Mouse (Mus musculus): ENCODE data around the gene Dgcr8. TPM values are rescaled to one million over a fixed set of nuclear protein-coding genes. Genes with fewer than 3 reads are reported as not detected.

Gene Dgcr8
- 2.6 and 15.8 TPM in 2 replicates for polyA plus RNA-seq (2012; ENCODE audit: low replicate concordance)

DNA sequence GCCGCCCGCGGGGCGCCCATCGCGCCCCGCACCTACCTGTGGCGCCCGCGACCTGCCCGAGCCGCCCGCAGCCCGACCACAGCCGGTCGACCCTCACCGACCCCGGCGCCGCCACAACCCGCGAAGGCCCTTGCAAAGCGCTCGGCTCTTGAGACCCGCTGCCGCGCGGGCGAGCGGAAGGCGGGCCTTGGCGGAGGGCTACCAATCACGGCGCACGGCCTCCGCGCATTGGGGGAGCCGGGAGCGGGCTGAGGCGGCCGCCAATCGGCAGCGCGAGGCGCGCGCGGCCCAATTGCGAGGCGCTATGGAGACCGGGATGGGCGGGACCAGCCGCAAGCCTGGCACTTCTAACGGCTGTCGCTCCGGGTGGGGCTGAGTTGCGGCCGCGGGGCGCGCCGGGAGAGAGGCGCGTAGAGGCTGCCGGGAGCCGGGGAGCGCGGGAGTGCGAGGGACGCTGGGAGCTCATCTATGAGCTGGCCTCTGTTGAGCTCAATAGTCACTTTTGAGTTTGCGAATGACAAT is at the start of gene Dgcr8:
Gene Dgcr8, minus strand, starts transcription at position 180 of the 522 bp plus-strand sequence.

DNA sequence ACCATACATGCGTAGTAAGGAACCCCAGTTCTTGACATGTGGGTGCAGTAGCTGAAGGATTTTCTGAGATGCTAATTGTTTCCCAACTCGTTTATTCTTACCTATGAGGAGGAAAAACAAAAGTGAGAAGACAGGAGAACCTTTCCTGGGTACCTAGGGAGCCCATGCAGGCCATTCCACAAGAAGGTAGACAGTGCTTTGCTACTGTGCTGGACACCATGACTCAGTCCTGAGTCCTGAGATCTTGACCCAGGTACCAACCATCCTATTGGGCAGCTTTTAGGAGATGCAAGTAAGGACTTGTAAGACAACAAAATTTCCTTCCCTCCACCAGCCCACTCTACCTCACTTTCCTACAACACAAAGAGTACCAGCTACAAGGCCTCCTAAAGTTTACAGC is 30.8 kb downstream of the Dgcr8 start, which contains the start of gene Gm49776:
Gene Gm49776, minus strand, starts transcription at position 101 of the 400 bp plus-strand sequence.

DNA sequence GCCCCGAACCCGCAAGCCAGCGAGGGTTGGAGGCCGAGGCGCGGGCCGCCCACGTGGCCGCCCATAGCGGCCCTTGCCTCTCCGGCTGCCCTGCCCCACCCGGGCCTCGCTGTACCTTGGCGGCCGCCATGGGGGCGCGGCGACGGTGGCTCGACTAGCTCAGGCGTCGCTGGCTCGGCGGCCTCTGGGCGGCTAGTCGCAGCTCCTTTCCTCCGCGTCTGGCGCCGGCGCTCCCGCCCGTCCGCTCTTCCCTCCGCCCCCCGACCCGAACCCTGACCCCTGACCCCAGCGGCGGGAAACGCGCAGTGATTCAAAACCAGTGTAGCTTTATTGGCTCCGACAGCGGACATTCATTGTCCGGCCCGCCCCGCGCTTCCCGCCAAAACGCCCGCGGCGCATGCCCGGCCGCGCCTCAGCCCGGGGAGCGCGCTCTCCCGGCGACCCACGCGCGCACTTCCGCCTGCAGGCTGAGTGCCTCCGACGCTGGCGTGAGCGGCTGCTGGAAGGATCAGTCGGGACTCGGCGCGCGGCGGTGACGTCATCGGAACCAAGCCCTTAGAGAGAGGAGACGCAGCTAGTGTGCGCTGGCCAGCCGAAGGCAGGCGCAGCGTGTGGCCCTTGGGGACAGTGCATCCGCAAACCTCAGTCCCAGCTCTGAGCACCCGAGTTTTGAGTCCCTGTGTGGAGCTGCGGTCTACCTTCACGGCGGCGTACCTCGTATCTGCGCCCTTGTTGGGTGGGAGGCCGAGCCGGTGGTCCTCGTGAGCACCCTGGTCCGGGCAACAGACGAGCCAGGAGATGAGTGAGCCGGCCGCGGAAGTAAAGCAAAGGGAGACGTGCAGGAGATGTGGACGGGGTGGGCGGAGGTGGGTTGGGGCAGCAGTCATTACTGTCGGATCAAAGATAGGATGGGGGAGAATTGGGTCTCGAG is 40.3 kb downstream of the Dgcr8 start, which contains the start of the genes Trmt2a and Ranbp1:
Gene Trmt2a, plus strand, starts transcription at position 247 of the 931 bp plus-strand sequence.
Gene Ranbp1, minus strand, starts transcription at position 300 of the 931 bp plus-strand sequence.

DNA sequence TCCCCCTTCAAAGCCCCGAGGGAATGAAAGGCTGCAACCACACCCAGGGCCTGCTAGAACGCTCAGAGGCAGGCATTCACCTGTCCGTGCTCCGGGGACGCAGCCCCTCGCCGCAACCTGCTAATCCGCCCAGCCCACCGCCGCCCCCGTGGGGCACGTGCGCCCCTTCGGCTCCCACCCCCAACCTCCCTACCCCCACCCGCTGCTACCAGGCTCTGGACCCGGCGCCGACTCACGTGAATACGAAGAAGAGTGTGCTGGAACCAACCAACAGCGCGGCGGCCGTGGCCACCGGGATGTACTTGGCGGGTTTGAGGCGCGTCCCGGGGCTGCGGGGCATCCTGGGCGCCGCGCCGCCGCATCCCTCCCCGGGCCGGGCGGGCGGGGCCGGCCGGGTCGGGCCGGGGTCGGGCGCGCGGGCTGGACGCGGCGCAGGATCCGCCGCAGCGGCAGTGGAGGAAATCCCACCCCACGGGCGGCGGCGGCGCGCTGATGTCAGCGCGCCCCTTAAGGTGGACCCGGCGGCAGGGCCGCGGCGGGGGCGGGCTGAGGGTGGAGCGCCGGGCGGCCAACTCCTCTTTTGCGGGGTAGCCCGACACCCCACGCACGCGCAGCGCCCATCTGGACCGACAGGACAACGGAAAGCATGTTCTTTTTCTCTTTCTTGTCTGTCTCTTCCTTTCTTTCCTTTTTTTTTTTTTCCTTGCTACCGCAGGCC is 54.2 kb downstream of the Dgcr8 start, which contains the start of gene Zdhhc8:
Gene Zdhhc8, minus strand, starts transcription at position 466 of the 718 bp plus-strand sequence.

DNA sequence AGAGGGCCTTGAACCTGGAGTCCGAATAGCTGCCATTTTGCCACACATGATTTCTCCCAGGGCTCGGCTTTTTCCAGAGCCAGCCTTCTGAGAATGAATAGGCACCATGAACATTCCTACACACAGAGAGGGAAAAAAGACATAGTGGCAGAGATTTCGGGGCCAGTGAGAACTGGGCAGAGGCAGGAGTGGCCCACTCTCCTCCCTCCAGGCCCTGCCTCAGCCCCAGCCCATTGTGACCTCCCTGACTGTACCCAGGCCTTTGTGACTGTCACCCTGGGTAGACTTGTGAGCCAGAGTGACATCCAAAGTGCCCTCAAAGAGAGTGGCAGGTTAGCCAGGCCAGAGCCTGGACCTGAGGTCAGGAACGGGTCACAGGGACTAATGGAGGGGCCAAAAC is 71.5 kb downstream of the Dgcr8 start, which contains the start of gene Ccdc188:
Gene Ccdc188, plus strand, starts transcription at position 301 of the 400 bp plus-strand sequence.

Other genes with a start within 250 kb of the Dgcr8 start
- gene Dgcr6, start 236.4 kb downstream of the Dgcr8 start, polyA plus RNA-seq (2012; ENCODE audit: low replicate concordance) = 8.0 and 23.0 TPM in 2 replicates
- gene Prodh, start 199.0 kb downstream of the Dgcr8 start, polyA plus RNA-seq (2012; ENCODE audit: low replicate concordance) = 2.4 and 2.5 TPM in 2 replicates
- 0.46 and 0.91 TPM in 2 replicates for gene Rtn4r, start 161.6 kb downstream of the Dgcr8 start, polyA plus RNA-seq (2012; ENCODE audit: low replicate concordance)
- gene Ccdc188, start 71.4 kb downstream of the Dgcr8 start, polyA plus RNA-seq (2012; ENCODE audit: low replicate concordance) = not detected in 2 replicates
- gene Zdhhc8, start 54.1 kb downstream of the Dgcr8 start, polyA plus RNA-seq (2012; ENCODE audit: low replicate concordance) = 120 and 251 TPM in 2 replicates
- 46.5 and 50.7 TPM in 2 replicates for gene Trmt2a, start 40.6 kb downstream of the Dgcr8 start, polyA plus RNA-seq (2012; ENCODE audit: low replicate concordance)
- gene Ranbp1, start 40.5 kb downstream of the Dgcr8 start, polyA plus RNA-seq (2012; ENCODE audit: low replicate concordance) = 278 and 395 TPM in 2 replicates
- gene Gm49776, start 30.9 kb downstream of the Dgcr8 start, polyA plus RNA-seq (2012; ENCODE audit: low replicate concordance) = 0.40 TPM in 1 of 2 replicates, not detected in the other
- 18.3 and 22.8 TPM in 2 replicates for gene Tango2, start 58.9 kb upstream of the Dgcr8 start, polyA plus RNA-seq (2012; ENCODE audit: low replicate concordance)
- gene Arvcf, start 58.9 kb upstream of the Dgcr8 start, polyA plus RNA-seq (2012; ENCODE audit: low replicate concordance) = 5.0 and 7.9 TPM in 2 replicates
- 8.5 and 12.5 TPM in 2 replicates for gene Txnrd2, start 137.1 kb upstream of the Dgcr8 start, polyA plus RNA-seq (2012; ENCODE audit: low replicate concordance)
- 16.4 and 49.9 TPM in 2 replicates for gene Comt, start 137.6 kb upstream of the Dgcr8 start, polyA plus RNA-seq (2012; ENCODE audit: low replicate concordance)
- gene Gnb1l, start 209.5 kb upstream of the Dgcr8 start, polyA plus RNA-seq (2012; ENCODE audit: low replicate concordance) = 6.1 and 8.9 TPM in 2 replicates
- 2.8 and 3.9 TPM in 2 replicates for gene Rtl10, start 209.7 kb upstream of the Dgcr8 start, polyA plus RNA-seq (2012; ENCODE audit: low replicate concordance)